In genomic region chr16:14403507-14403906, GRCm38 (mm10) we compare ENCODE assay signal across 16 mouse cellular contexts.
"Had no signal": no experiment of that assay in that cellular context is flagged by ENCODE, and none has a peak within 500 bp of the region (broad histone marks: within the 10 kb centered on the region; RNA-seq: fewer than 3 reads in every experiment).

No protein-coding gene starts in this region.

- DNase-seq: retina, postnatal 1 day; right cerebral cortex, adult 18-20 months; right cerebral cortex, postnatal 14 days; right cerebral cortex, postnatal 25 days; right cerebral cortex, postnatal 4 days; spleen, adult 18-20 months; thymus, adult 18-20 months; thymus, adult 2 months; thymus, postnatal 14 days; thymus, postnatal 25 days; thymus, postnatal 36 days; thymus, postnatal 4 days had no signal

- H3K4me1 ChIP-seq: neural tube, embryonic 13.5 days; neural tube, embryonic 15.5 days; stomach, embryonic 15.5 days had no signal

- H3K9ac ChIP-seq: neural tube, embryonic 13.5 days; neural tube, embryonic 15.5 days; stomach, embryonic 15.5 days had no signal

- H3K4me2 ChIP-seq: neural tube, embryonic 13.5 days; neural tube, embryonic 15.5 days; stomach, embryonic 15.5 days had no signal

- H3K9me3 ChIP-seq: neural tube, embryonic 13.5 days; neural tube, embryonic 15.5 days; stomach, embryonic 15.5 days had no signal

- H3K27ac ChIP-seq: neural tube, embryonic 13.5 days; neural tube, embryonic 15.5 days; stomach, embryonic 15.5 days; stomach, postnatal 0 days had no signal

- H3K4me3 ChIP-seq: neural tube, embryonic 13.5 days; neural tube, embryonic 15.5 days; stomach, embryonic 15.5 days had no signal

- H3K27me3 ChIP-seq: neural tube, embryonic 13.5 days; neural tube, embryonic 15.5 days; stomach, embryonic 15.5 days had no signal
